Mouse (Mus musculus) small intestine, adult 2 months (tissue): Measurements from ENCODE around the gene Mroh2a.

Experiments used
- CTCF ChIP-seq: fragments of 200-500 bp; IDR thresholded peaks from 2 replicates; pipeline ENCODE4 v1.5.1; 2012; ENCODE audit warnings: low read depth, mild to moderate bottlenecking, control low read depth, inconsistent platforms, low read length, moderate library complexity, mixed read lengths; ENCODE audit not compliant: insufficient replicate concordance, insufficient read length; ENCODE audit errors: extremely low read depth
- POLR2A ChIP-seq: fragments of 200-500 bp; IDR thresholded peaks from 2 replicates; pipeline ENCODE4 v1.6.1; 2012; ENCODE audit warnings: low read depth, mild to moderate bottlenecking, control low read depth, inconsistent platforms, low read length, moderate library complexity

DNA sequence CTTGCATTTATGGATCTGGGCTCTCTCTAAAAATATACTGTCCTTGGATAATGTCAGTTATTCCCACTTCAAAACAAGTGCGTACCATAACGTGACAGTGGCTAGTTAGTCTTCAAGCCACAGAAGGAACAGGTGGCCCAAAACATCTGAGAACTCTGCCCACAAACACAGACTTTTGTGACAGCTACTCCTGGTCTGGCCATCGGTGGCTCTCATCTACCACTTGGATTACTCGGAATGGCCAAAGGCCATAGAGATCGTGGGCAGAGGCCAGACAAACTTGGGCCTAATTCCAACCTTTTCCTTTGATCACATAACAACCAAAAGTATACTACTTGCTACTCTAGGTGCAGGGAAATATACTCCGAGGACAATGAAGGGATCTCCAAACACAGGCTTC is 41.3 kb downstream of the Mroh2a start:
- TF ChIP-seq POLR2A (no peak), CTCF (no peak)
